Mouse (Mus musculus) kidney, adult 10 weeks (tissue): ENCODE measurements around the gene Tyw5. TPM values are rescaled to one million over a fixed set of nuclear protein-coding genes. Genes with fewer than 3 reads are reported as not detected.

Experiments
- polyA plus RNA-seq: library from polyadenylated mRNA; stranded (reverse); fragments of 350-450 nt; fragmentation: Illumina TruSeq; extraction: RNeasy Lipid Tissue Mini Kit (QIAGEN cat#74804); gene quantifications from one replicate; pipeline ENCODE4 v1.2.3, GENCODE M21; 2014; ENCODE audit warnings: low read depth, low replicate concordance

Tyw5 gene
- polyA plus RNA-seq: 65.5 TPM

DNA sequence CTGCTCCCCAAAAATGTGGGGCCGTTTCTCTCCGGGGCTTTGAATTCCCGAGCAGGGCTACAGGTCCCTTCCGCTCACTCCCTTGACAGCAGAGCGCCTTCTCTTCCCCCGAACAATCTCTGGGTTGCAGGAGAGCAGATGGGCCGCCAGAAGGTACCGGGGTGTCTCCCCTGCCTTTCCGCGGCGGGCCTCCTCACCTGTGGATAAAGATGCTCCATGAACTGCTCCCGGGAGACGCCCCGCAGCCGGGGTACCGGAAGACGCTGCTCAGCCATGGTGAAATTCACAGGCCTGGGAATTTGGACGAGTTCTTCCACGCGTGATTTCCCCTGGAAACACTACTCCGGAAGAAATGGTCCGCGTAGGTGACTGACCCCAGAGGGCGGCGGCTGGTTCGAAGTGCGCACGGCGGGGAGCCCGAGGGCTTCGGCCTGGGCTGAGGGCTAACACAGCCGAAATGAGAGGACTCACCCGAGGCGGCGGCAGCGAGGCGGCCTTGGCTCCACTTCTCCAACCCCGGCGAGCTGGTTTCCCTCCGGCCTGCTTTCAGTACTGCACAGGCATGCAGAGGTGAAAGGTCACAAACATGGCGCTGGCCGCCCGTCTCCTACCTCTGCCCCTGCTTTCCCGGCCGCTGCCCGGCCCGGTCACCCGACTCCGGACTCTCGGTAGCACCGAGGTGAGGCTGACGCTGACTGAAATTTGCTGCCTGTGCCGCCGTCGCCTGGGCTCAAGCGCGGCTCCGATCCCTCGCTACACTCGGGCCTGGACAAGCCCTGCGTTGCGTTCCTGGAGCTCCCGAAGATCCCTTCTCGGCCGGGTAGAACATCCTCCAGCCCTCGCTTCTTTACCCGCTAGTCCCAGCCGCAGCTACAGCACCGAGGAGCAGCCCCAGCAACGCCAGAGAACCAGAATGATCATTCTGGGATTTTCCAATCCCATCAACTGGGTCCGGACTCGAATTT lies at the start of gene Tyw5, which contains the start of gene Maip1:
Gene Tyw5 (minus strand): TSS at position 915 of the 965 bp plus-strand sequence.
Gene Maip1 (plus strand): TSS at position 142 of the 965 bp plus-strand sequence.

DNA sequence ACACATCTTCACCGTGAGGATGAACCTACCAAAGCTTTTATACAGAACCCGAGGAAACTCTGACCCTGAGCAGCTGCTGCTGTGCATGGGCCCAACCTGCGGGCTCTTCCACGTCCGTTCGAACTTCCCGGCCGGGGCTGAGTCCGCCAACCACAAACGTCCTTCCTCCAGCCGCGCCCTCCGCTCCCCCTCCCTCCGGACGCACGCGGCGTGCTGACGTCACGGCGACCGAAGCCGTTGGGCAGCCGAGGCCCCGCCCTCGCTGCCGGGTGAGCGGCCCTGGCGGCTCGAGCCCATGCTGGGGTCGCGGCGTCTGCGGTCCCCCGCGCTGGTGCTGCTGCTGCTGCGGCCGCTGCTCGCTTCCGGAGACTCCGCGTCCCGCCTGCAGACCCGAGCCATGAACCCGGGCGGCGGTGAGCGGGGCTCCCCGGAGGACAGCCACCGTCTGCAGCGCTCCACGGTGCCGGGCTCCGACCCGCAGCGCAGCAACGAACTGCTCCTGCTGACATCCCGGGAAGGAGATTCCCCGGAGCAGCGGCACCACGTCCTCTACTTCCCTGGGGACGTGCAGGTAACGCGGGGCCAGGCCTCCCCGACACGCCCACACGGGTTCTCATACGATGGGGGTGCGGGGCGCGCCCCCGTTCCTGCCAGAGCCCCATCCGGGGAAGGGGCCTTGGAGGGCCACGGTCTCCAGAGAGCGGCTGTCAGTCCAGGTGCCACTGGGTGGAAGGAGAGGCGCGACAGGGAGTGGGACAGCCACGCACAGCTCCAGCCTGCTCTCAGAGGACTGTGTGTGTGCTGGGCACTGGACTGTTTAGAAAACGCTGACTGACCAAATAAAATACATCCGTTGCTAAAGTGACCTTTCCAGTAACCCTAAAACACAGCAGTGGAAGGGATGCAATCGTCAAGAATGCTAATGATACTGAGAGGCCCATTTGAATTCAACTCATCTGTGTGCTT lies 29.2 kb downstream of the Tyw5 start, which contains the start of gene 1700066M21Rik:
Gene 1700066M21Rik (plus strand): TSS at position 245 of the 966 bp plus-strand sequence.

Other genes starting within 250 kb of the Tyw5 start
- 25.1 TPM for gene 1700066M21Rik, start 29.5 kb downstream of the Tyw5 start, polyA plus RNA-seq
- 32.9 TPM for gene Maip1, start 773 bp downstream of the Tyw5 start, polyA plus RNA-seq